Mouse (Mus musculus) mesoderm, embryonic 11.5 days (tissue): ENCODE results near the gene Luc7l2.
A peak's percentile ranks its signal among the peaks of the same experiment; 100 is the strongest.

ENCODE experiments used
- DNase-seq: peaks from one replicate; pipeline ENCODE4 v3.0.0-alpha.2; 2012; ENCODE audit warnings: low read depth, low spot score

Luc7l2 gene

DNA sequence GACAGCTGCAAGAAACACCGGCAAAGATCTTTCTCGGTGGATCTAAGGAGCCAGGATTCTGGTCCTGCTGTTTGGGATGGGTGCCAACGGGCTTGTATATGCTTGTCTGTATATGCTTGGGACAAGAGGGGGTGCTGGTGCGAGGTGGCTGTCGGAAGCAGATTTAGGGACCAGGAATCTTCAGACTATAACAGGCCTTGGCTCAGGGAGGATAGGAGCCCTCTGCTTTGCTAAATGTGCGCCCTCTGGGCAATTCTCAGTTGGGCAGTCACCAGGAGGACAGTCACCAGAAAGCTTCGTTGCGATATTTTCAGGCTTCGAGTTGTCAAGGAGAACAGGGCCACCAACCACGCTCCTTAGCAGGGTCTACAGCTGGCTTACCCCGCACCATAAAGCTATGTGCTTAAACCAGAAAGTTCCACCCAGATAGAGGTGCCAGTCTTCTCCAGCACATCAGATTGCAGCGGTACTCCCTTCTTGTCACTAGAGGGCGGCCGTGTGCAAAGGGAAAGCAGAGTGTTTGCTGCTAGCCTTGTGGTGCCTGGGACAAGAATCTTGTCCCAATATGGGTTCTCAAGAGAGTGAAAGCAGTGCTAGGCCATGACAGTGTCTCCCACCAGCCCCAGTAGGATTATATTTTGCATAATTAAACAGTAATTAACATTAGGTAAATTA is 99.3 kb downstream of the Luc7l2 start:
- DNase-seq: peak; percentile 72
